9 mouse cellular contexts compared by ENCODE assay signal in the genomic region with DNA sequence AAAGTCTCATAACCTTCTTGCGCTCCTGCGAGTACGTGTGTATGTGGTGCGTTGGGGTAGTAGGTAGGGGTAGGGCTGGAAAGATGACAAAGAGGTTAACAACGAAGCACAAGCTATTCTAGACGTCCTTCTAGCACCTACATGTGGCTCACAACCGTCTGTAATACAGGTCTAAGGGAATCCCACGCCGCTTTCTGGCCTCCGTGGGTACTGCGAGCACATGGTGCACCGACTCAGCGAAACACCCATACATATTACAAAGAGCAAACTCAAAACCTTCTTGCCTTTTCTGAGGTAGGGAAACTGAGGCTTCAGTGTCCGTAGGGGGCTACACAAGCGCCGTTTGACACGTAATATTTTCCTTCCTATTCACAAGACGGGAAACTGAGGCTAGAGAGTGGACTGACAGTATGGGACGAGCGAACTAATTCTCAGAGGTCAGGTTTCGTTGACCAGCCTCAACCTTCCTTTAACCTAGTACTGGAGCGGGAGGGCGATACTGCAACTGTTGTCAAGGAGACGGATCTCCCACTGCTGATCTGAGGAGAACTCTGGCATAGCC. TPM values are rescaled to one million over a fixed set of nuclear protein-coding genes. Genes with fewer than 3 reads are reported as not detected.
DNase-seq lines count a peak whose midpoint lies in the region; ATAC-seq and TF ChIP-seq lines count a peak whose summit lies in the region.
"Had no signal": no experiment of that assay in that cellular context is flagged by ENCODE, and none has a peak within 500 bp of the region (broad histone marks: within the 10 kb centered on the region; RNA-seq: fewer than 3 reads in every experiment).

No protein-coding gene starts in this region.

- peak overlapping the region; percentile 81 for H3K4me2 ChIP-seq in embryonic facial prominence, embryonic 13.5 days
- H3K4me2 ChIP-seq in kidney, embryonic 14.5 days (replicated peaks; ENCODE audit: low read depth, low read length) = peak overlapping the region; percentile 81
- H3K4me2 ChIP-seq in midbrain, postnatal 0 days (ENCODE audit: low read depth, low read length, poor library complexity, severe bottlenecking) = peak overlapping the region; percentile 66

- TF ChIP-seq CTCF in liver, adult 2 months (IDR thresholded peaks at IDR 0.05; ENCODE audit: low read depth, low read length) = peak; percentile 83
- peak; percentile 78 for TF ChIP-seq CTCF in midbrain, postnatal 0 days (IDR thresholded peaks at IDR 0.05)

- peak overlapping the region; percentile 84 for H3K27ac ChIP-seq in embryonic facial prominence, embryonic 13.5 days
- peak overlapping the region; percentile 91 for H3K27ac ChIP-seq in heart, embryonic 10.5 days
- H3K27ac ChIP-seq in kidney, embryonic 14.5 days (ENCODE audit: low read depth, low read length) = peak overlapping the region; percentile 76
- H3K27ac ChIP-seq in liver, adult 2 months (replicated peaks; ENCODE audit: insufficient read depth, low read depth, low read length) = peak overlapping the region; percentile 83
- peak overlapping the region; percentile 79 for H3K27ac ChIP-seq in midbrain, postnatal 0 days (ENCODE audit: low read depth, low read length)

- H3K9ac ChIP-seq in embryonic facial prominence, embryonic 13.5 days = peak overlapping the region; percentile 62
- peak overlapping the region; percentile 52 for H3K9ac ChIP-seq in kidney, embryonic 14.5 days (ENCODE audit: low read depth, low read length)
- peak overlapping the region; percentile 64 for H3K9ac ChIP-seq in liver, adult 2 months (ENCODE audit: low read depth, low read length)
- peak overlapping the region; percentile 44; the same call in 1 of the 2 replicates for H3K9ac ChIP-seq in midbrain, postnatal 0 days (replicated peaks; ENCODE audit: low read length, poor library complexity, severe bottlenecking)

- H3K4me1 ChIP-seq in embryonic facial prominence, embryonic 13.5 days = peaks cover 6% of the 10 kb centered on the region; the same call in 1 of the 2 replicates
- H3K4me1 ChIP-seq in heart, embryonic 10.5 days = peaks cover 13% of the 10 kb centered on the region; the same call in 1 of the 2 replicates
- H3K4me1 ChIP-seq in kidney, embryonic 14.5 days (ENCODE audit: control insufficient read depth, insufficient read depth, low read length) = no peaks in the 10 kb centered on the region
- peaks cover 24% of the 10 kb centered on the region for H3K4me1 ChIP-seq in liver, adult 2 months (ENCODE audit: control insufficient read depth, insufficient read depth, low read length)
- no peaks in the 10 kb centered on the region for H3K4me1 ChIP-seq in midbrain, postnatal 0 days (ENCODE audit: insufficient read depth, low read length)

- peak overlapping the region; percentile 67 for H3K4me3 ChIP-seq in embryonic facial prominence, embryonic 13.5 days
- H3K4me3 ChIP-seq in heart, embryonic 10.5 days = peak overlapping the region; percentile 78
- H3K4me3 ChIP-seq in kidney, embryonic 14.5 days (ENCODE audit: low read length) = peak overlapping the region; percentile 75
- peak overlapping the region; percentile 87 for H3K4me3 ChIP-seq in liver, adult 2 months (ENCODE audit: insufficient read depth, low read depth, low read length)
- peak overlapping the region; percentile 63 for H3K4me3 ChIP-seq in midbrain, postnatal 0 days (ENCODE audit: low read depth, low read length)

- no peaks in the 10 kb centered on the region for H3K79me2 ChIP-seq in liver, adult 2 months (ENCODE audit: control insufficient read depth, insufficient read depth, low read length)

- peak; percentile 72 to 79 for DNase-seq in B cell, adult 2 months
- peak; percentile 78 to 85 for DNase-seq in adrenal gland, postnatal 36 days
- peak; percentile 76 for DNase-seq in heart, embryonic 10.5 days (ENCODE audit: low spot score)
- peak; percentile 74 for DNase-seq in liver, adult 2 months (ENCODE audit: extremely low read depth, low read depth, low spot score)
- peak; percentile 83 for DNase-seq in midbrain, postnatal 0 days (ENCODE audit: low spot score)
- DNase-seq in spleen, postnatal 14 days (ENCODE audit: low spot score in 2 of 2) = peak; percentile 25 to 63

- no peaks in the 10 kb centered on the region for H3K27me3 ChIP-seq in embryonic facial prominence, embryonic 13.5 days
- no peaks in the 10 kb centered on the region for H3K27me3 ChIP-seq in heart, embryonic 10.5 days (ENCODE audit: insufficient read depth, poor library complexity, severe bottlenecking)
- no peaks in the 10 kb centered on the region for H3K27me3 ChIP-seq in kidney, embryonic 14.5 days (ENCODE audit: control insufficient read depth, insufficient read depth, low read length)
- no peaks in the 10 kb centered on the region for H3K27me3 ChIP-seq in liver, adult 2 months (ENCODE audit: control insufficient read depth, insufficient read depth, low read length)
- H3K27me3 ChIP-seq in midbrain, postnatal 0 days (ENCODE audit: insufficient read depth, low read length) = no peaks in the 10 kb centered on the region

- no peak for TF ChIP-seq POLR2A in liver, adult 2 months (IDR thresholded peaks at IDR 0.05; ENCODE audit: extremely low read depth, insufficient read depth, low read length)

- H3K36me3 ChIP-seq in embryonic facial prominence, embryonic 13.5 days = peaks cover 11% of the 10 kb centered on the region; the same call in 1 of the 2 replicates
- H3K36me3 ChIP-seq in heart, embryonic 10.5 days = 0 out of 2 replicates have a peak, but pooled peaks cover 5% of the 10 kb centered on the region
- H3K36me3 ChIP-seq in kidney, embryonic 14.5 days (ENCODE audit: control insufficient read depth, insufficient read depth, low read length) = no peaks in the 10 kb centered on the region; the same call in 1 of the 2 replicates
- H3K36me3 ChIP-seq in liver, adult 2 months (ENCODE audit: control insufficient read depth, insufficient read depth, low read length) = peaks cover 3% of the 10 kb centered on the region; the same call in 1 of the 2 replicates
- H3K36me3 ChIP-seq in midbrain, postnatal 0 days (ENCODE audit: insufficient read depth, low read length) = no peaks in the 10 kb centered on the region

- under 1% methylated on average over 24 of the region's 24 CpGs for WGBS in embryonic facial prominence, embryonic 13.5 days
- 2% methylated on average over 24 of the region's 24 CpGs for WGBS in heart, embryonic 10.5 days
- WGBS in kidney, embryonic 14.5 days = under 1% methylated on average over 24 of the region's 24 CpGs
- under 1% methylated on average over 24 of the region's 24 CpGs for WGBS in liver, adult 2 months
- WGBS in midbrain, postnatal 0 days = under 1% methylated on average over 24 of the region's 24 CpGs

- ATAC-seq in embryonic facial prominence, embryonic 13.5 days (ENCODE audit: insufficient number of reproducible peaks, insufficient read depth, low FRiP score, low TSS enrichment, low read depth) = peak; percentile 29; the same call in 1 of the 2 replicates
- peak; percentile 29 for ATAC-seq in kidney, embryonic 14.5 days (ENCODE audit: low FRiP score, low TSS enrichment)
- ATAC-seq in midbrain, postnatal 0 days (ENCODE audit: low FRiP score) = peak; percentile 75

- no peaks in the 10 kb centered on the region for H3K9me3 ChIP-seq in embryonic facial prominence, embryonic 13.5 days
- H3K9me3 ChIP-seq in heart, embryonic 10.5 days = no peaks in the 10 kb centered on the region
- H3K9me3 ChIP-seq in kidney, embryonic 14.5 days (ENCODE audit: control insufficient read depth, low read length) = no peaks in the 10 kb centered on the region
- H3K9me3 ChIP-seq in midbrain, postnatal 0 days (ENCODE audit: low read length) = no peaks in the 10 kb centered on the region

RNA-seq across cellular contexts. Expression of a gene that starts 0.5 kb away (rescaled TPM):
- 10 to 100 TPM; 26.4 to 35.9 TPM for total RNA-seq in adrenal gland, postnatal 36 days (2021)
- 69.5 and 76.0 TPM in 2 replicates for polyA plus RNA-seq in embryonic facial prominence, embryonic 13.5 days (2015; fragmentation: Nextera tagmentation; extraction: Ambion mirVana)
- polyA plus RNA-seq in heart, embryonic 10.5 days (2016; fragmentation: Nextera tagmentation; extraction: Ambion mirVana) = 38.6 and 51.4 TPM in 2 replicates
- 59.7 and 70.8 TPM in 2 replicates for polyA plus RNA-seq in kidney, embryonic 14.5 days (2014; fragmentation: Nextera tagmentation; extraction: Ambion mirVana)
- total RNA-seq in liver, adult 2 months (2014; rRNA removed) = 11.0 and 17.5 TPM in 2 replicates
- polyA plus RNA-seq in liver, adult 2 months (2012; rRNA removed) = 23.9 and 29.7 TPM in 2 replicates
- 86.4 and 92.4 TPM in 2 replicates for total RNA-seq in midbrain, postnatal 0 days (2014; rRNA removed)
- polyA plus RNA-seq in midbrain, postnatal 0 days (2015; fragmentation: Nextera tagmentation; extraction: Ambion mirVana) = 78.6 and 85.2 TPM in 2 replicates

RNA-seq across cellular contexts. Expression of a gene that starts 15.7 kb away (rescaled TPM):
- 10 to 100 TPM; 35.1 to 50.9 TPM for total RNA-seq in adrenal gland, postnatal 36 days (2021)
- 21.2 and 28.0 TPM in 2 replicates for polyA plus RNA-seq in embryonic facial prominence, embryonic 13.5 days (2015; fragmentation: Nextera tagmentation; extraction: Ambion mirVana)
- 22.3 and 31.1 TPM in 2 replicates for polyA plus RNA-seq in heart, embryonic 10.5 days (2016; fragmentation: Nextera tagmentation; extraction: Ambion mirVana)
- polyA plus RNA-seq in kidney, embryonic 14.5 days (2014; fragmentation: Nextera tagmentation; extraction: Ambion mirVana) = 15.3 and 20.9 TPM in 2 replicates
- 33.7 and 36.8 TPM in 2 replicates for total RNA-seq in liver, adult 2 months (2014; rRNA removed)
- polyA plus RNA-seq in liver, adult 2 months (2012; rRNA removed) = 46.0 and 51.7 TPM in 2 replicates
- total RNA-seq in midbrain, postnatal 0 days (2014; rRNA removed) = 65.8 and 66.7 TPM in 2 replicates
- polyA plus RNA-seq in midbrain, postnatal 0 days (2015; fragmentation: Nextera tagmentation; extraction: Ambion mirVana) = 53.8 and 61.5 TPM in 2 replicates

RNA-seq across cellular contexts. Expression of a gene that starts 25.4 kb away (rescaled TPM):
- not detected for total RNA-seq in adrenal gland, postnatal 36 days (2021)
- polyA plus RNA-seq in embryonic facial prominence, embryonic 13.5 days (2015; fragmentation: Nextera tagmentation; extraction: Ambion mirVana) = not detected in 2 replicates
- not detected in 2 replicates for polyA plus RNA-seq in heart, embryonic 10.5 days (2016; fragmentation: Nextera tagmentation; extraction: Ambion mirVana)
- polyA plus RNA-seq in kidney, embryonic 14.5 days (2014; fragmentation: Nextera tagmentation; extraction: Ambion mirVana) = not detected in 2 replicates
- total RNA-seq in liver, adult 2 months (2014; rRNA removed) = not detected in 2 replicates
- not detected in 2 replicates for polyA plus RNA-seq in liver, adult 2 months (2012; rRNA removed)
- not detected in 2 replicates for total RNA-seq in midbrain, postnatal 0 days (2014; rRNA removed)
- not detected in 2 replicates for polyA plus RNA-seq in midbrain, postnatal 0 days (2015; fragmentation: Nextera tagmentation; extraction: Ambion mirVana)
- total RNA-seq: adrenal gland, postnatal 4 days had no signal

RNA-seq across cellular contexts. Expression of a gene that starts 50.6 kb away (rescaled TPM):
- not detected for total RNA-seq in adrenal gland, postnatal 36 days (2021)
- polyA plus RNA-seq in embryonic facial prominence, embryonic 13.5 days (2015; fragmentation: Nextera tagmentation; extraction: Ambion mirVana) = not detected in 2 replicates
- not detected in 2 replicates for polyA plus RNA-seq in heart, embryonic 10.5 days (2016; fragmentation: Nextera tagmentation; extraction: Ambion mirVana)
- not detected in 2 replicates for polyA plus RNA-seq in kidney, embryonic 14.5 days (2014; fragmentation: Nextera tagmentation; extraction: Ambion mirVana)
- not detected in 2 replicates for total RNA-seq in liver, adult 2 months (2014; rRNA removed)
- not detected in 2 replicates for polyA plus RNA-seq in liver, adult 2 months (2012; rRNA removed)
- not detected in 2 replicates for total RNA-seq in midbrain, postnatal 0 days (2014; rRNA removed)
- polyA plus RNA-seq in midbrain, postnatal 0 days (2015; fragmentation: Nextera tagmentation; extraction: Ambion mirVana) = not detected in 2 replicates
- total RNA-seq: adrenal gland, postnatal 4 days had no signal

Comparison
In these comparisons a context has a peak if more than half of its experiments do, and no peak if none do; other contexts are left out.
1. Peak in every context shown above with its lines: DNase-seq, ATAC-seq, H3K4me3 ChIP-seq and H3K27ac ChIP-seq.